Mouse (Mus musculus) cerebellum, adult 2 months (tissue): ENCODE measurements around the gene Hprt. TPM values are rescaled to one million over a fixed set of nuclear protein-coding genes. Genes with fewer than 3 reads are reported as not detected.

Experiments
- DNase-seq, 2 experiments: peaks; one replicate each; pipeline ENCODE4 v3.0.0; 2021
- H3K27ac ChIP-seq: fragments of 200-500 bp; 2 replicates; pipeline ENCODE4 v1.5.1; 2012; ENCODE audit warnings: low read length, control low read depth, inconsistent platforms; ENCODE audit not compliant: insufficient read depth
- H3K27me3 ChIP-seq: fragments of 200-500 bp; 2 replicates; pipeline ENCODE4 v1.6.1; 2012; ENCODE audit warnings: inconsistent platforms, mild to moderate bottlenecking, low read length, moderate library complexity; ENCODE audit not compliant: control insufficient read depth, insufficient read depth
- H3K4me1 ChIP-seq: fragments of 200-500 bp; 2 replicates; pipeline ENCODE4 v1.6.1; 2011; ENCODE audit warnings: low read length; ENCODE audit not compliant: control insufficient read depth, insufficient read depth
- H3K4me3 ChIP-seq: fragments of 200-500 bp; replicated peaks from 2 replicates; pipeline ENCODE3; 2011; ENCODE audit warnings: mild to moderate bottlenecking, low read depth, low read length, control low read depth; ENCODE audit not compliant: insufficient read depth
- CTCF ChIP-seq: fragments of 200-500 bp; IDR thresholded peaks from 2 replicates; pipeline ENCODE4 v1.5.1; 2011; ENCODE audit warnings: low read depth, mild to moderate bottlenecking, control low read depth, low read length, moderate library complexity, borderline replicate concordance; ENCODE audit not compliant: insufficient read depth
- POLR2A ChIP-seq: fragments of 200-500 bp; IDR thresholded peaks from 2 replicates; pipeline ENCODE4 v1.6.1; 2011; ENCODE audit warnings: low read length, control low read depth, borderline replicate concordance; ENCODE audit not compliant: insufficient read depth
- WGBS: fragments of 180-500 bp; shearing (Covaris S2); methylation state at CpG from one replicate; pipeline ENCODE4 v1.1.7; 2018; 5-methylcytosine and 5-hydroxymethylcytosine counted together
- polyA plus RNA-seq: library from polyadenylated mRNA; depleted of rRNA; stranded (reverse); fragments of >200 nt; gene quantifications from 2 replicates; pipeline ENCODE4 v1.2.3, GENCODE M21; 2012

Gene Hprt
- polyA plus RNA-seq, 1 experiment, result 181 TPM

- 69% methylated on average over 11 of the region's 11 CpGs for WGBS
- Histone ChIP-seq H3K4me3 (no peak overlapping the region), H3K4me1 (no peaks in the 10 kb centered on the region), H3K27ac (no peak overlapping the region), H3K27me3 (no peaks in the 10 kb centered on the region)
- DNase-seq, result no peak
- TF ChIP-seq CTCF (no peak), POLR2A (no peak)
Observed at GRCm38 (mm10) chrX:53025471-53026223, 37.7 kb downstream of the Hprt start.

- Histone ChIP-seq H3K27ac (no peak overlapping the region), H3K27me3 (no peaks in the 10 kb centered on the region), H3K4me3 (no peak overlapping the region), H3K4me1 (no peaks in the 10 kb centered on the region)
- no peak for DNase-seq
- no peak for TF ChIP-seq POLR2A
- TF ChIP-seq CTCF, result no peak
- 91% methylated on average over 5 of the region's 5 CpGs for WGBS
Observed at GRCm38 (mm10) chrX:53029559-53029958, 41.6 kb downstream of the Hprt start.

GRCm38 (mm10) chrX:53038194-53038593, 50.3 kb downstream of the Hprt start:
- Histone ChIP-seq H3K27me3 (no peaks in the 10 kb centered on the region), H3K4me3 (no peak overlapping the region), H3K4me1 (no peaks in the 10 kb centered on the region), H3K27ac (no peak overlapping the region)
- DNase-seq, result no peak
- WGBS, result 85% methylated on average over 4 of the region's 4 CpGs
- TF ChIP-seq CTCF (no peak), POLR2A (no peak)

GRCm38 (mm10) chrX:53039651-53040050, 51.7 kb downstream of the Hprt start:
- Histone ChIP-seq H3K4me1 (no peaks in the 10 kb centered on the region), H3K4me3 (no peak overlapping the region), H3K27me3 (no peaks in the 10 kb centered on the region), H3K27ac (no peak overlapping the region)
- TF ChIP-seq POLR2A (no peak), CTCF (no peak)
- WGBS, result 59% methylated on average over 5 of the region's 5 CpGs
- DNase-seq, result no peak

- H3K27ac ChIP-seq, result no peak overlapping the region
- no peaks in the 10 kb centered on the region for H3K4me1 ChIP-seq
- WGBS, result 96% methylated on average over 6 of the region's 6 CpGs
- H3K4me3 ChIP-seq, result no peak overlapping the region
- no peaks in the 10 kb centered on the region for H3K27me3 ChIP-seq
- no peak for TF ChIP-seq POLR2A
- TF ChIP-seq CTCF, result no peak
- no peak for DNase-seq
Observed at GRCm38 (mm10) chrX:53040138-53040537, 52.2 kb downstream of the Hprt start.

- 69% methylated on average over 6 of the region's 6 CpGs for WGBS
- no peaks in the 10 kb centered on the region for H3K27me3 ChIP-seq
- no peak for DNase-seq
- TF ChIP-seq CTCF, result no peak
- TF ChIP-seq POLR2A, result no peak
- H3K27ac ChIP-seq, result no peak overlapping the region
- H3K4me1 ChIP-seq, result no peaks in the 10 kb centered on the region
- H3K4me3 ChIP-seq, result no peak overlapping the region
Observed at GRCm38 (mm10) chrX:53041006-53041405, 53.1 kb downstream of the Hprt start.

GRCm38 (mm10) chrX:53045187-53045903, 57.4 kb downstream of the Hprt start:
- Histone ChIP-seq H3K27me3 (no peaks in the 10 kb centered on the region), H3K4me3 (no peak overlapping the region), H3K4me1 (no peaks in the 10 kb centered on the region), H3K27ac (no peak overlapping the region)
- DNase-seq, result no peak
- 32% methylated on average over 10 of the region's 10 CpGs for WGBS
- TF ChIP-seq POLR2A (no peak), CTCF (no peak)

- TF ChIP-seq POLR2A (no peak), CTCF (no peak)
- WGBS, result 85% methylated on average over 4 of the region's 4 CpGs
Observed at GRCm38 (mm10) chrX:53046033-53046432, 58.1 kb downstream of the Hprt start.

More at GRCm38 (mm10) chrX:53046033-53046432, 58.1 kb downstream of the Hprt start:
- no peak for DNase-seq
- no peak overlapping the region for H3K4me3 ChIP-seq
- no peaks in the 10 kb centered on the region for H3K27me3 ChIP-seq
- no peak overlapping the region for H3K27ac ChIP-seq
- no peaks in the 10 kb centered on the region for H3K4me1 ChIP-seq
